Mouse (Mus musculus) intestine, postnatal 0 days (tissue): Measurements from ENCODE around the gene Fgf18. TPM values are rescaled to one million over a fixed set of nuclear protein-coding genes. Genes with fewer than 3 reads are reported as not detected.

Experiments used
- ATAC-seq: fragments of 200-750 bp; cut with Nextera tagmentation; 2 replicates; pipeline ENCODE4 v1.8.0; 2017; ENCODE audit warnings: mild to moderate bottlenecking, moderate TSS enrichment, moderate library complexity
- H3K27ac ChIP-seq: fragments of 300-500 bp; sonication (generic); 2 replicates; pipeline ENCODE4 v1.5.1; 2014; ENCODE audit warnings: mild to moderate bottlenecking, low read depth, low read length, moderate library complexity
- H3K27me3 ChIP-seq: fragments of 300-500 bp; sonication (generic); replicated peaks from 2 replicates; pipeline ENCODE4 v1.6.1; 2014; ENCODE audit warnings: low read length, mixed read lengths; ENCODE audit not compliant: control insufficient read depth, insufficient read depth
- H3K36me3 ChIP-seq: fragments of 300-500 bp; sonication (generic); 2 replicates; pipeline ENCODE4 v1.6.1; 2014; ENCODE audit warnings: mild to moderate bottlenecking, moderate library complexity; ENCODE audit not compliant: control insufficient read depth, insufficient read depth
- H3K4me1 ChIP-seq: fragments of 300-500 bp; sonication (generic); replicated peaks from 2 replicates; pipeline ENCODE4 v1.6.1; 2014; ENCODE audit warnings: antibody characterized with exemption, low read length, mixed read lengths; ENCODE audit not compliant: control insufficient read depth, insufficient read depth
- H3K4me2 ChIP-seq: fragments of 300-500 bp; sonication (generic); replicated peaks from 2 replicates; pipeline ENCODE4 v1.6.1; 2014; ENCODE audit warnings: low read depth, mild to moderate bottlenecking, moderate library complexity
- H3K4me3 ChIP-seq: fragments of 300-500 bp; sonication (generic); 2 replicates; pipeline ENCODE4 v1.5.1; 2014; ENCODE audit warnings: low read depth, low read length
- H3K9ac ChIP-seq: fragments of 300-500 bp; sonication (generic); 2 replicates; pipeline ENCODE4 v1.6.1; 2014; ENCODE audit warnings: mild to moderate bottlenecking, low read depth, low read length
- H3K9me3 ChIP-seq: fragments of 300-500 bp; sonication (generic); 2 replicates; pipeline ENCODE4 v1.6.1; 2016; ENCODE audit warnings: mixed run types; ENCODE audit not compliant: control insufficient read depth
- CTCF ChIP-seq: sonication (generic); IDR thresholded peaks from 2 replicates; pipeline ENCODE4 v1.5.1; 2016; ENCODE audit warnings: low read depth, mild to moderate bottlenecking, control low read depth, antibody characterized with exemption, moderate library complexity
- WGBS: fragments of 180-500 bp; shearing (Covaris S2); extraction: QIAGEN DNeasy Blood & Tissue Kit; methylation state at CpG from one replicate; pipeline ENCODE4 v1.1.7; 2014; 5-methylcytosine and 5-hydroxymethylcytosine counted together
- polyA plus RNA-seq: library from polyadenylated mRNA; unstranded; fragments of >200 nt; fragmentation: Nextera tagmentation; extraction: Ambion mirVana; gene quantifications from 2 replicates; pipeline ENCODE4 v1.2.1, GENCODE M21; 2015

The Fgf18 gene
- polyA plus RNA-seq, 1 experiment from 2014 or later, result 1.1 TPM

DNA sequence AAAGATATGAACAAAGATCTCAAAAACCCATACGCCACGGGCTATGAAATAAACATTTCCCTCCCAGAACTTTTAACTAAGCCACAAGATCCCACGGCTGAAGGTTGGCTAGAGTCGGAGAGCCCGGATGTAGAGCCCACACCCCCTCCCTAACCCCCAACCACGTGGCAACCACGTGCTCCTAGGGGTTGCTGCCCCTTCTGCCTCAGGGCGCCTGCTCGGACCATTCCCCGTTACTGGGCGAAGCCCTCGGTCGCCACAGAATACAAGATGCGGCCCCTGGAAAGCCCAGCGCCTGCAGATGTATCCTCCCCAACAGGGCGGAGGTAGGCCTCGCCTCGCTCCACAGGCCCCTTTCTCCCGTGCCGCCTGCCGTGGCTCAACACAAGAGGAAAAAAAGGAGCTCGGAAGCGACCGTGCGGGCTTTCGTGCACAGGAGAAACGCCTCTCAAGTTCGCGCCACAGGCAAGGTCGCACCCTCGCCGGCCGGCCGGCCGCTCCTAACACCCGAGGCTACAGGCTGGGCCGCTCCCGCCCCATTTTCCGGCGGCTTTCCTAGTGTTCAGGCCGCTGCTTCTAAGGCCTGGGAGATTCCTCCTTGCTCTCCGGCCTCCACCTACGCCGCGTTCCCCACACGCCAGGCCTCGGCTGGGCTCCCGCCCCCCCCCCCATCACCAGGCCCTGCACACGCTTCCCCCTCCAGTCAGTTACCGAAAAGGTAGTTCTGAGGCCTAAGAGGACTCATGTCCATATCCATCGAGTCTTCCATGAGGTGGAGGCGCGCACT is 15.2 kb upstream of the Fgf18 start:
- Histone ChIP-seq H3K4me3 (peak overlapping the region; percentile 78), H3K4me1 (no peaks in the 10 kb centered on the region), H3K27me3 (no peaks in the 10 kb centered on the region), H3K27ac (peak overlapping the region; percentile 76), H3K4me2 (peak overlapping the region; percentile 90), H3K36me3 (peaks cover 24% of the 10 kb centered on the region), H3K9ac (peak overlapping the region; percentile 87), H3K9me3 (no peaks in the 10 kb centered on the region)
- no peak for TF ChIP-seq CTCF
- 3% methylated on average over 53 of the region's 53 CpGs for WGBS
- ATAC-seq, result peak; percentile 52

DNA sequence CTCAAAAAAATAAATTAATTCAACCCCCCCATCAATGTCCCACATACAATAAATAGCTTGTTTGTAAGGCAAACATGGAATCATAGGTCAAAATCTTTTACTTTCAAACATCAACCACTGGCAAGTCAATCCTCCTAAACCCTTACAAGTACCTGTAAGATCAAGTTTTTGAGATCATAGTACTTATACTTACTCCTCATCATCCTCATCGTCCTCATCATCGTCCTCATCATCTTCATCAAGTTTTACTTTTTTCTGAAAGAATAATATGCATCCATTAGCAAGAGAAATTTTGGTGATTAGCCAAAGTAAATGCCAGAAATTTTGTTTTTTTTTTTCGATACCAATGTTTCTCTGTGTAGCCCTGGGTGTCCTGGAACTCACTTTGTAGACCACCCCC is 12.5 kb upstream of the Fgf18 start:
- no peaks in the 10 kb centered on the region for H3K9me3 ChIP-seq
- no peak overlapping the region for H3K9ac ChIP-seq
- H3K27me3 ChIP-seq, result no peaks in the 10 kb centered on the region
- whole genome bisulfite sequencing, result 84% methylated on average over 3 of the region's 3 CpGs
- H3K4me1 ChIP-seq, result no peaks in the 10 kb centered on the region
- no peak overlapping the region for H3K27ac ChIP-seq
- no peak for ATAC-seq
- H3K36me3 ChIP-seq, result peaks cover 35% of the 10 kb centered on the region
- no peak overlapping the region for H3K4me2 ChIP-seq
- no peak for TF ChIP-seq CTCF
- no peak overlapping the region for H3K4me3 ChIP-seq

DNA sequence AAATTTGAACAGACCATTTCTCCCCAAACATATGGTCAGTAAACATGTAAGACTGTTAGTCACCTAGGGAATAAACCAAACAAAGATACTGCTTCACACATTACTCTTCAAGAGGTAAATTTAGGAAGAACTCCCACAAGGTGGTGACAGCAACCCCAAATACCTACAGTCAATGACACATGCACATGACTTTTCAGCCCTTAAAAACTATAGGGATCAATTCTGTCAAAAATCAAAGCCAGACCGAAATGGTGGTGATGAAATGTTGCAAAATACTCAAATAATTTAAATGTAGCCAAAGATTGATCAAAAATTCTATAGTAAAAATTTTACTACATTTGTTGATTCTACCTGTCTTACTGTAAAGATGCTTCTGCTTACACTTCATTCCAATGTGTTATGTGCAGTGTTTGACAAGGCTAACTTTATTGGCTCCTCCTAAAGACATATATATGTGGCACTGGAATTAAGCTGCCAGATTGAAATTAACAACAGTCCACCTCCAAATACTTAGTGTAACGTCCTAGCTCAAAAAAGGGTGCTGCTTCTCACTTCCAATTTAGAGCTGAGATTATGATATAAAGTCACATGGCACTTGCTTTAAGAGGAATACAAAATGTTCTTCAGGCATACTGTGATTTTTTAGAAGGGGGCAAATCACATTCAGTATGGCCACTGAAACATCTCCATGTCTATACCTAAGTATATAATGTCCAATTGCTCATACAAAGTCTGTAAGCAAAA is 10.4 kb upstream of the Fgf18 start:
- 70% methylated on average over 2 of the region's 2 CpGs for WGBS
- no peaks in the 10 kb centered on the region for H3K27me3 ChIP-seq
- ATAC-seq, result no peak
- no peak overlapping the region for H3K4me3 ChIP-seq
- no peak overlapping the region for H3K4me2 ChIP-seq
- no peak overlapping the region for H3K9ac ChIP-seq
- H3K9me3 ChIP-seq, result no peaks in the 10 kb centered on the region
- H3K36me3 ChIP-seq, result peaks cover 48% of the 10 kb centered on the region
- TF ChIP-seq CTCF, result no peak
- H3K4me1 ChIP-seq, result no peaks in the 10 kb centered on the region
- no peak overlapping the region for H3K27ac ChIP-seq

GRCm38 (mm10) chr11:33156436-33157015 is 9.3 kb upstream of the Fgf18 start:
- H3K4me1 ChIP-seq, result no peaks in the 10 kb centered on the region
- TF ChIP-seq CTCF, result no peak
- 68% methylated on average over 4 of the region's 4 CpGs for WGBS
- no peaks in the 10 kb centered on the region for H3K27me3 ChIP-seq
- no peak for ATAC-seq
- peaks cover 55% of the 10 kb centered on the region for H3K36me3 ChIP-seq
- no peak overlapping the region for H3K27ac ChIP-seq
- no peak overlapping the region for H3K4me3 ChIP-seq
- H3K9me3 ChIP-seq, result no peaks in the 10 kb centered on the region
- no peak overlapping the region for H3K9ac ChIP-seq
- H3K4me2 ChIP-seq, result no peak overlapping the region

DNA sequence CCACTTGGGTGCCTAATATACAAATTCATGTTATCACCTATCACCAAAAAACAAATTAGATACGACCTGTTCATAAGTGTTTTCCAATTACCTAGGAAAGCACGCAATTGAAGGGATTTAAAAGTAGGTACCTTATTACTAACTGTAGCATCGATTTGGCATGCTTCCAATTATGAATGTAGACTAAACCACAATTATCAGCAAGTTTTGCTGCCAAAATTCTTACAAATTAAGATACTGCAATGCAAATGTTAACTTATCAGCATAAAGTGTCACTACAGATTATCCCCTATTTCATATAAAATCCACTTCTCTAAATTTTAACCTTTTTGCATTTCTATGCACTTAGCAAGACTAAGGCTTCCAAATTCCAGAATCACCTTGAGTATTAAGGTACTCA is 7.3 kb upstream of the Fgf18 start:
- H3K4me3 ChIP-seq, result no peak overlapping the region
- no peak for ATAC-seq
- 84% methylated on average over 3 of the region's 3 CpGs for WGBS
- no peak overlapping the region for H3K27ac ChIP-seq
- no peaks in the 10 kb centered on the region for H3K9me3 ChIP-seq
- TF ChIP-seq CTCF, result no peak
- no peaks in the 10 kb centered on the region for H3K4me1 ChIP-seq
- H3K36me3 ChIP-seq, result peaks cover 61% of the 10 kb centered on the region
- no peaks in the 10 kb centered on the region for H3K27me3 ChIP-seq
- no peak overlapping the region for H3K9ac ChIP-seq
- H3K4me2 ChIP-seq, result no peak overlapping the region

DNA sequence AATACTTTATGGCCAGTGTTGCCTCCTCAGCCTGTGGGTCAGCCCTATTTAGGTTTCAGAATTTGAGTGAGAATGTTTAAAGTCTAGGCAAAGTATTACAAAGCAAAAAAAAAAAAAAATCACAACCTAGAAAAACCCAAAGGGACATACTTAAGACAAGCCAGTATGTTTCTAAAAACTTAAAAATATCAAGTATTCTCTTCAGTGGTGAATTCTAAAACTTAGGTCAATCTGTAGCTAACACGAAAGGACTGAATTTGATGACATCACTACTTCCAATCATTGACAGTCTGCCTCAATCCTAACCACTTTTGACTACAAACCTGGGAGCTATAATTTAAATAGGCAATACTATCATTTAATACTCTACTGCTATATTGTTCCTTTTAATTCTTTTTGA is 5.8 kb upstream of the Fgf18 start:
- H3K9ac ChIP-seq, result no peak overlapping the region
- H3K4me1 ChIP-seq, result no peaks in the 10 kb centered on the region; the same call in 1 of the 2 replicates
- H3K4me3 ChIP-seq, result no peak overlapping the region
- peaks cover 51% of the 10 kb centered on the region for H3K36me3 ChIP-seq
- H3K4me2 ChIP-seq, result no peak overlapping the region
- no peak overlapping the region for H3K27ac ChIP-seq
- no peak for TF ChIP-seq CTCF
- WGBS, result 91% methylated on average over 1 of the region's 1 CpGs
- 0 out of 2 replicates have a peak, but pooled peaks cover under 1% of the 10 kb centered on the region for H3K27me3 ChIP-seq
- ATAC-seq, result no peak
- H3K9me3 ChIP-seq, result no peaks in the 10 kb centered on the region
